ENCODE assay signal across 8 mouse cellular contexts in the genomic region with DNA sequence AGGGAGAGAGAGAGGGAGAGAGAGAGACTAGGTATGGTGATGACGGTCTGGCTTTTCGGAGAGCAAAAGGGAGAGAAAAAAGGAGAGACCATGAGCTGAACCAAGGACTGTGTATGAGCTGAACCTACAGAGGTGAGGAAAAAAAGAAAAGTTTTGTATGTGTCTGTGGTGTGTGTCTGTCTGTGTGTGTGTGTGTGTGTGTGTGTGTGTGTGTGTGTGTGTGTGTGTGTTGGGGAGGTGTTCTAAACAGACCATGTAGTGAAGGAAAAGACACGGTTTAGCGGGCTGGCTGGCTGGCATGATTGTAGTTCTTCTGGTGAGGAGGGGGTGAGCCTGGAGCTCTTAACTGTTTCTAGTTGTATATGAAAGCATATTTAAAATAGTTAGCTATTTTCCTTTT.
DNase-seq lines count a peak whose midpoint lies in the region; ATAC-seq lines count a peak whose summit lies in the region.

No protein-coding gene starts in this region.

- peak overlapping the region; percentile 65 for H3K4me2 ChIP-seq in kidney, embryonic 16.5 days (replicated peaks; ENCODE audit: low read depth, low read length)
- peak overlapping the region; percentile 62 for H3K4me2 ChIP-seq in intestine, embryonic 15.5 days (replicated peaks)
- H3K4me2 ChIP-seq in neural tube, embryonic 13.5 days = peak overlapping the region; percentile 83

- H3K36me3 ChIP-seq in kidney, embryonic 16.5 days (ENCODE audit: insufficient read depth, low read length) = no peaks in the 10 kb centered on the region
- H3K36me3 ChIP-seq in forebrain, embryonic 10.5 days (replicated peaks) = no peaks in the 10 kb centered on the region
- no peaks in the 10 kb centered on the region for H3K36me3 ChIP-seq in intestine, embryonic 15.5 days
- H3K36me3 ChIP-seq in neural tube, embryonic 13.5 days = no peaks in the 10 kb centered on the region

- ATAC-seq in kidney, embryonic 16.5 days (ENCODE audit: low FRiP score, low TSS enrichment) = peak; percentile 40; the same call in 1 of the 2 replicates
- no peak; the same call in 1 of the 2 replicates for ATAC-seq in intestine, embryonic 15.5 days
- ATAC-seq in neural tube, embryonic 13.5 days (ENCODE audit: low read depth) = peak; percentile 28
- no peak for ATAC-seq in erythroblast, adult 5-6 weeks (replicated peaks; ENCODE audit: low FRiP score, poor library complexity, severe bottlenecking)

- H3K27me3 ChIP-seq in kidney, embryonic 16.5 days (ENCODE audit: insufficient read depth, low read length) = no peaks in the 10 kb centered on the region
- no peaks in the 10 kb centered on the region for H3K27me3 ChIP-seq in forebrain, embryonic 10.5 days (ENCODE audit: poor library complexity, severe bottlenecking)
- H3K27me3 ChIP-seq in intestine, embryonic 15.5 days (replicated peaks) = no peaks in the 10 kb centered on the region
- H3K27me3 ChIP-seq in neural tube, embryonic 13.5 days = no peaks in the 10 kb centered on the region

- DNase-seq in kidney, postnatal 36 days = no peak
- peak; percentile 52 for DNase-seq in forebrain, embryonic 10.5 days (ENCODE audit: extremely low spot score, low spot score)
- DNase-seq in layer of hippocampus, postnatal 14 days (ENCODE audit: low spot score in 2 of 2) = no peak
- DNase-seq in adrenal gland, adult 18-20 months (ENCODE audit: low spot score in 2 of 2) = no peak

- H3K4me3 ChIP-seq in kidney, embryonic 16.5 days (ENCODE audit: low read length) = peak overlapping the region; percentile 65
- peak overlapping the region; percentile 60 for H3K4me3 ChIP-seq in forebrain, embryonic 10.5 days
- peak overlapping the region; percentile 52 for H3K4me3 ChIP-seq in intestine, embryonic 15.5 days (replicated peaks)
- H3K4me3 ChIP-seq in neural tube, embryonic 13.5 days = peak overlapping the region; percentile 90

- under 1% methylated on average over 4 of the region's 4 CpGs for WGBS in kidney, embryonic 16.5 days
- WGBS in forebrain, embryonic 10.5 days = 1% methylated on average over 4 of the region's 4 CpGs
- 11% methylated on average over 4 of the region's 4 CpGs for WGBS in intestine, embryonic 15.5 days
- 2% methylated on average over 4 of the region's 4 CpGs for WGBS in neural tube, embryonic 13.5 days

- H3K27ac ChIP-seq in kidney, embryonic 16.5 days (ENCODE audit: low read length) = peak overlapping the region; percentile 95
- H3K27ac ChIP-seq in forebrain, embryonic 10.5 days = peak overlapping the region; percentile 89
- peak overlapping the region; percentile 93 for H3K27ac ChIP-seq in intestine, embryonic 15.5 days
- H3K27ac ChIP-seq in neural tube, embryonic 13.5 days (replicated peaks) = peak overlapping the region; percentile 100

- H3K4me1 ChIP-seq in kidney, embryonic 16.5 days (ENCODE audit: insufficient read depth, low read length) = peaks cover 11% of the 10 kb centered on the region
- H3K4me1 ChIP-seq in forebrain, embryonic 10.5 days = peaks cover 77% of the 10 kb centered on the region
- no peaks in the 10 kb centered on the region for H3K4me1 ChIP-seq in intestine, embryonic 15.5 days (replicated peaks)
- H3K4me1 ChIP-seq in neural tube, embryonic 13.5 days (replicated peaks) = peaks cover 43% of the 10 kb centered on the region

- peak overlapping the region; percentile 78 for H3K9ac ChIP-seq in kidney, embryonic 16.5 days (replicated peaks; ENCODE audit: low read length)
- H3K9ac ChIP-seq in intestine, embryonic 15.5 days = peak overlapping the region; percentile 70
- peak overlapping the region; percentile 100 for H3K9ac ChIP-seq in neural tube, embryonic 13.5 days

- H3K9me3 ChIP-seq in kidney, embryonic 16.5 days (ENCODE audit: low read length) = no peaks in the 10 kb centered on the region
- no peaks in the 10 kb centered on the region for H3K9me3 ChIP-seq in forebrain, embryonic 10.5 days
- no peaks in the 10 kb centered on the region for H3K9me3 ChIP-seq in intestine, embryonic 15.5 days
- no peaks in the 10 kb centered on the region for H3K9me3 ChIP-seq in neural tube, embryonic 13.5 days

Comparison
In these comparisons a context has a peak if more than half of its experiments do, and no peak if none do; other contexts are left out.
1. ATAC-seq: peak in kidney, embryonic 16.5 days (single experiment) and neural tube, embryonic 13.5 days (single experiment); none in intestine, embryonic 15.5 days (single experiment) and erythroblast, adult 5-6 weeks (single experiment).
2. Peak in every context shown above with its lines, with median percentiles within 50 percentile points of each other: H3K27ac ChIP-seq, H3K4me2 ChIP-seq, H3K4me3 ChIP-seq and H3K9ac ChIP-seq.